Mouse (Mus musculus) intestine, embryonic 15.5 days (tissue): ENCODE measurements around the gene Ptf1a. TPM values are rescaled to one million over a fixed set of nuclear protein-coding genes. Genes with fewer than 3 reads are reported as not detected.

Source experiments
- ATAC-seq: fragments of 200-750 bp; cut with Nextera tagmentation; 2 replicates; pipeline ENCODE4 v1.8.0; 2017; ENCODE audit warnings: moderate TSS enrichment, moderate library complexity
- H3K27ac ChIP-seq: fragments of 300-500 bp; sonication (generic); 2 replicates; pipeline ENCODE4 v1.5.1; 2015; ENCODE audit warnings: mild to moderate bottlenecking, inconsistent platforms
- H3K27me3 ChIP-seq: fragments of 300-500 bp; sonication (generic); replicated peaks from 2 replicates; pipeline ENCODE4 v1.6.1; 2015; ENCODE audit warnings: inconsistent platforms
- H3K36me3 ChIP-seq: fragments of 300-500 bp; sonication (generic); 2 replicates; pipeline ENCODE4 v1.6.1; 2015; ENCODE audit warnings: inconsistent platforms
- H3K4me1 ChIP-seq: fragments of 300-500 bp; sonication (generic); replicated peaks from 2 replicates; pipeline ENCODE4 v1.6.1; 2015; ENCODE audit warnings: inconsistent platforms
- H3K4me2 ChIP-seq: fragments of 300-500 bp; sonication (generic); replicated peaks from 2 replicates; pipeline ENCODE4 v1.6.1; 2015; ENCODE audit warnings: mild to moderate bottlenecking, inconsistent platforms
- H3K4me3 ChIP-seq: fragments of 300-500 bp; sonication (generic); replicated peaks from 2 replicates; pipeline ENCODE4 v1.5.1; 2015; ENCODE audit warnings: inconsistent platforms
- H3K9ac ChIP-seq: fragments of 300-500 bp; sonication (generic); 2 replicates; pipeline ENCODE4 v1.6.1; 2015; ENCODE audit warnings: inconsistent platforms
- H3K9me3 ChIP-seq: fragments of 300-500 bp; sonication (generic); 2 replicates; pipeline ENCODE4 v1.6.1; 2016; ENCODE audit warnings: inconsistent platforms
- WGBS: fragments of 180-500 bp; shearing (Covaris S2); methylation state at CpG from one replicate; pipeline ENCODE4 v1.1.7; 2015; 5-methylcytosine and 5-hydroxymethylcytosine counted together
- polyA plus RNA-seq: library from polyadenylated mRNA; unstranded; fragments of >200 nt; fragmentation: Nextera tagmentation; extraction: Ambion mirVana; gene quantifications from 2 replicates; pipeline ENCODE4 v1.2.1, GENCODE M21; 2015

Gene Ptf1a
- 10.8 and 17.9 TPM in 2 replicates for polyA plus RNA-seq

- WGBS: under 1% methylated on average over 53 of the region's 53 CpGs
- peaks cover 12% of the 10 kb centered on the region for H3K4me1 ChIP-seq
- no peak within 1 kb of the TSS for H3K27ac ChIP-seq
- H3K4me3 ChIP-seq: peak within 1 kb of the TSS; percentile 33
- no peaks in the 10 kb centered on the region for H3K36me3 ChIP-seq
- no peak within 1 kb of the TSS for H3K9ac ChIP-seq
- peak; percentile 75 for ATAC-seq
- peak within 1 kb of the TSS; percentile 62 for H3K4me2 ChIP-seq
- H3K27me3 ChIP-seq: peaks cover 85% of the 10 kb centered on the region
- H3K9me3 ChIP-seq: no peaks in the 10 kb centered on the region
Measured at GRCm38 (mm10) chr2:19444931-19445831, at the start of gene Ptf1a. TSS of gene Ptf1a (plus strand) at chr2:19445663.

- ATAC-seq: no peak
- WGBS: 61% methylated on average over 5 of the region's 5 CpGs
Measured at GRCm38 (mm10) chr2:19405409-19405808, 40.1 kb upstream of the Ptf1a start.

GRCm38 (mm10) chr2:19406531-19406930 lies 38.9 kb upstream of the Ptf1a start:
- no peak overlapping the region for H3K27ac ChIP-seq
- no peak overlapping the region for H3K9ac ChIP-seq
- H3K4me2 ChIP-seq: no peak overlapping the region
- no peaks in the 10 kb centered on the region for H3K27me3 ChIP-seq
- H3K4me1 ChIP-seq: no peaks in the 10 kb centered on the region
- no peak for ATAC-seq
- H3K4me3 ChIP-seq: no peak overlapping the region
- no peaks in the 10 kb centered on the region for H3K36me3 ChIP-seq
- no peaks in the 10 kb centered on the region for H3K9me3 ChIP-seq
- 46% methylated on average over 3 of the region's 3 CpGs for WGBS

More at GRCm38 (mm10) chr2:19405409-19405808, 40.1 kb upstream of the Ptf1a start:
- Histone ChIP-seq H3K4me2 (no peak overlapping the region), H3K4me3 (no peak overlapping the region), H3K27ac (no peak overlapping the region), H3K9ac (no peak overlapping the region), H3K4me1 (no peaks in the 10 kb centered on the region), H3K27me3 (no peaks in the 10 kb centered on the region), H3K36me3 (no peaks in the 10 kb centered on the region), H3K9me3 (no peaks in the 10 kb centered on the region)

GRCm38 (mm10) chr2:19414222-19414965 lies 31.1 kb upstream of the Ptf1a start:
- ATAC-seq: peak; percentile 58
- Histone ChIP-seq H3K4me3 (peak overlapping the region; percentile 20; the same call in 1 of the 2 replicates), H3K4me1 (no peaks in the 10 kb centered on the region), H3K27me3 (no peaks in the 10 kb centered on the region), H3K9me3 (no peaks in the 10 kb centered on the region), H3K36me3 (no peaks in the 10 kb centered on the region), H3K4me2 (peak overlapping the region; percentile 53), H3K9ac (no peak overlapping the region), H3K27ac (no peak overlapping the region)
- 21% methylated on average over 19 of the region's 19 CpGs for WGBS

- 2% methylated on average over 6 of the region's 6 CpGs for WGBS
- no peak overlapping the region for H3K27ac ChIP-seq
Measured at GRCm38 (mm10) chr2:19415063-19415521, 30.4 kb upstream of the Ptf1a start.

GRCm38 (mm10) chr2:19416066-19416465 lies 29.4 kb upstream of the Ptf1a start:
- H3K4me3 ChIP-seq: no peak overlapping the region
- H3K36me3 ChIP-seq: no peaks in the 10 kb centered on the region
- no peaks in the 10 kb centered on the region for H3K9me3 ChIP-seq
- H3K4me1 ChIP-seq: no peaks in the 10 kb centered on the region
- no peaks in the 10 kb centered on the region for H3K27me3 ChIP-seq
- WGBS: 69% methylated on average over 6 of the region's 6 CpGs
- H3K9ac ChIP-seq: no peak overlapping the region
- no peak overlapping the region for H3K4me2 ChIP-seq
- no peak overlapping the region for H3K27ac ChIP-seq
- no peak for ATAC-seq

More at GRCm38 (mm10) chr2:19415063-19415521, 30.4 kb upstream of the Ptf1a start:
- no peak for ATAC-seq
- Histone ChIP-seq H3K36me3 (no peaks in the 10 kb centered on the region), H3K4me2 (peak overlapping the region; percentile 53), H3K27me3 (no peaks in the 10 kb centered on the region), H3K4me3 (0 out of 2 replicates have a peak overlapping the region, but pooled peaks have one; percentile 20), H3K9ac (no peak overlapping the region), H3K4me1 (no peaks in the 10 kb centered on the region), H3K9me3 (no peaks in the 10 kb centered on the region)

GRCm38 (mm10) chr2:19419686-19420345 lies 25.6 kb upstream of the Ptf1a start:
- H3K4me1 ChIP-seq: no peaks in the 10 kb centered on the region
- H3K36me3 ChIP-seq: no peaks in the 10 kb centered on the region
- WGBS: 55% methylated on average over 1 of the region's 1 CpGs
- no peak overlapping the region for H3K9ac ChIP-seq
- H3K27me3 ChIP-seq: 0 out of 2 replicates have a peak, but pooled peaks cover 3% of the 10 kb centered on the region
- H3K27ac ChIP-seq: no peak overlapping the region
- H3K9me3 ChIP-seq: no peaks in the 10 kb centered on the region
- no peak for ATAC-seq
- H3K4me2 ChIP-seq: no peak overlapping the region
- H3K4me3 ChIP-seq: no peak overlapping the region

- Histone ChIP-seq H3K4me3 (no peak overlapping the region), H3K27ac (no peak overlapping the region), H3K36me3 (no peaks in the 10 kb centered on the region), H3K4me1 (no peaks in the 10 kb centered on the region), H3K4me2 (no peak overlapping the region), H3K27me3 (0 out of 2 replicates have a peak, but pooled peaks cover 3% of the 10 kb centered on the region), H3K9ac (no peak overlapping the region), H3K9me3 (no peaks in the 10 kb centered on the region)
- ATAC-seq: no peak
Measured at GRCm38 (mm10) chr2:19422226-19422625, 23.2 kb upstream of the Ptf1a start.

GRCm38 (mm10) chr2:19423086-19423485 lies 22.4 kb upstream of the Ptf1a start:
- Histone ChIP-seq H3K27me3 (0 out of 2 replicates have a peak, but pooled peaks cover 3% of the 10 kb centered on the region), H3K4me3 (no peak overlapping the region), H3K4me1 (no peaks in the 10 kb centered on the region), H3K9me3 (no peaks in the 10 kb centered on the region), H3K27ac (no peak overlapping the region), H3K36me3 (no peaks in the 10 kb centered on the region), H3K9ac (no peak overlapping the region), H3K4me2 (no peak overlapping the region)
- WGBS: 81% methylated on average over 6 of the region's 6 CpGs
- no peak for ATAC-seq

- Histone ChIP-seq H3K27me3 (peaks cover 45% of the 10 kb centered on the region), H3K4me2 (no peak overlapping the region), H3K27ac (no peak overlapping the region), H3K9me3 (no peaks in the 10 kb centered on the region), H3K36me3 (no peaks in the 10 kb centered on the region), H3K4me3 (no peak overlapping the region), H3K4me1 (0 out of 2 replicates have a peak, but pooled peaks cover 2% of the 10 kb centered on the region), H3K9ac (no peak overlapping the region)
- 0 out of 2 replicates have a peak, but pooled peaks have one; percentile 21 for ATAC-seq
- WGBS: 6% methylated on average over 10 of the region's 10 CpGs
Measured at GRCm38 (mm10) chr2:19429031-19429430, 16.4 kb upstream of the Ptf1a start.

GRCm38 (mm10) chr2:19429691-19430690 lies 15.5 kb upstream of the Ptf1a start:
- ATAC-seq: no peak
- peaks cover 51% of the 10 kb centered on the region for H3K27me3 ChIP-seq

More at GRCm38 (mm10) chr2:19429691-19430690, 15.5 kb upstream of the Ptf1a start:
- no peaks in the 10 kb centered on the region for H3K9me3 ChIP-seq
- H3K4me2 ChIP-seq: no peak overlapping the region
- H3K36me3 ChIP-seq: no peaks in the 10 kb centered on the region
- no peak overlapping the region for H3K9ac ChIP-seq
- 5% methylated on average over 31 of the region's 31 CpGs for WGBS
- no peak overlapping the region for H3K27ac ChIP-seq
- no peak overlapping the region for H3K4me3 ChIP-seq
- H3K4me1 ChIP-seq: 0 out of 2 replicates have a peak, but pooled peaks cover 2% of the 10 kb centered on the region
